Mouse (Mus musculus) testis, adult 10 weeks (tissue): ENCODE results near the gene Olfr18. TPM values are rescaled to one million over a fixed set of nuclear protein-coding genes. Genes with fewer than 3 reads are reported as not detected.

Experiments used
- polyA plus RNA-seq: library from polyadenylated mRNA; stranded (reverse); fragments of 350-450 nt; fragmentation: Illumina TruSeq; extraction: RNeasy Lipid Tissue Mini Kit (QIAGEN cat#74804); gene quantifications from one replicate; pipeline ENCODE4 v1.2.3, GENCODE M21; 2014; ENCODE audit warnings: low read depth, low replicate concordance

Olfr18 gene
- polyA plus RNA-seq, result not detected

GRCm38 (mm10) chr9:20335994-20336393 lies at the start of gene Olfr18:
TSS of gene Olfr18 (minus strand) at chr9:20336094.

GRCm38 (mm10) chr9:20384532-20385342 lies 48.8 kb upstream of the Olfr18 start, which contains the start of gene Zfp560:
TSS of gene Zfp560 (minus strand) at chr9:20385177.

GRCm38 (mm10) chr9:20298232-20298631 lies 37.7 kb downstream of the Olfr18 start, which contains the start of gene Olfr873:
TSS of gene Olfr873 (plus strand) at chr9:20298532.

GRCm38 (mm10) chr9:20282051-20282450 lies 53.8 kb downstream of the Olfr18 start, which contains the start of gene Olfr39:
TSS of gene Olfr39 (plus strand) at chr9:20282351.

Other genes with a start within 250 kb of the Olfr18 start
- gene Olfr868, start 237.5 kb downstream of the Olfr18 start, polyA plus RNA-seq, result not detected
- not detected for gene Olfr869, start 207.1 kb downstream of the Olfr18 start, polyA plus RNA-seq
- gene Olfr870, start 162.0 kb downstream of the Olfr18 start, polyA plus RNA-seq, result not detected
- gene Olfr871, start 123.9 kb downstream of the Olfr18 start, polyA plus RNA-seq, result not detected
- gene Olfr872, start 99.0 kb downstream of the Olfr18 start, polyA plus RNA-seq, result 1.4 TPM
- gene Olfr39, start 53.7 kb downstream of the Olfr18 start, polyA plus RNA-seq, result 0.91 TPM
- gene Olfr873, start 37.6 kb downstream of the Olfr18 start, polyA plus RNA-seq, result 0.57 TPM
- gene Zfp560, start 49.1 kb upstream of the Olfr18 start, polyA plus RNA-seq, result 48.6 TPM
- 16.9 TPM for gene Zfp26, start 124.1 kb upstream of the Olfr18 start, polyA plus RNA-seq
- 54.1 TPM for gene Zfp426, start 156.7 kb upstream of the Olfr18 start, polyA plus RNA-seq
- 16.7 TPM for gene Zfp266, start 185.3 kb upstream of the Olfr18 start, polyA plus RNA-seq
- 15.8 TPM for gene Zfp846, start 245.2 kb upstream of the Olfr18 start, polyA plus RNA-seq